Mouse (Mus musculus): Measurements from ENCODE around the gene Upk1b. TPM values are rescaled to one million over a fixed set of nuclear protein-coding genes. Genes with fewer than 3 reads are reported as not detected.
"Not testable (repeated sequence)": the region's sequence is repeated elsewhere in the genome, so short reads cannot be mapped to it uniquely, and the experiment has no call there.

Upk1b gene
- 1 to 10 TPM; 2.5 to 6.2 TPM for total RNA-seq (2021)
- long read RNA-seq, experiment 1, partial matches to known transcripts: 0 of 5 reads
- long read RNA-seq, experiment 1, other reads (novel, unspliced or antisense): 2 of 5 reads
- long read RNA-seq, experiment 2, partial matches to known transcripts: 0 of 2 reads
- long read RNA-seq, experiment 2, other reads (novel, unspliced or antisense): 2 of 2 reads

- DNase-seq: peak in 1 of 2 experiments; percentile 14
These were observed at the start of gene Upk1b for GRCm38 (mm10) chr16:38800091-38800490. Gene Upk1b (minus strand): TSS chr16:38800328.

GRCm38 (mm10) chr16:38828649-38829048 is 28.5 kb upstream of the Upk1b start, which contains the start of gene 4930435E12Rik:
Gene 4930435E12Rik (minus strand): TSS chr16:38828749.
- no peak for DNase-seq

GRCm38 (mm10) chr16:38812521-38812920 is 12.4 kb upstream of the Upk1b start:
- peak; percentile 70 to 80 for DNase-seq

- DNase-seq: no peak
These were observed 10.1 kb upstream of the Upk1b start for GRCm38 (mm10) chr16:38810196-38810595.

GRCm38 (mm10) chr16:38807796-38808195 is 7.7 kb upstream of the Upk1b start:
- not testable (repeated sequence) for DNase-seq

- no peak for DNase-seq
These were observed 1.1 kb downstream of the Upk1b start for GRCm38 (mm10) chr16:38798957-38799450.

GRCm38 (mm10) chr16:38793120-38793519 is 7.0 kb downstream of the Upk1b start:
- DNase-seq: peak in 1 of 2 experiments; percentile 13

- DNase-seq: no peak
These were observed 10.2 kb downstream of the Upk1b start for GRCm38 (mm10) chr16:38789966-38790365.

- no peak for DNase-seq
These were observed 11.1 kb downstream of the Upk1b start for GRCm38 (mm10) chr16:38789016-38789415.

- no peak for DNase-seq
These were observed 14.8 kb downstream of the Upk1b start for GRCm38 (mm10) chr16:38785301-38785700.

- no peak for DNase-seq
These were observed 17.5 kb downstream of the Upk1b start for GRCm38 (mm10) chr16:38782524-38783067.

- DNase-seq: no peak
These were observed 18.2 kb downstream of the Upk1b start for GRCm38 (mm10) chr16:38781946-38782345.

- no peak for DNase-seq
These were observed 19.1 kb downstream of the Upk1b start for GRCm38 (mm10) chr16:38780960-38781572.

GRCm38 (mm10) chr16:38776342-38776741 is 23.8 kb downstream of the Upk1b start:
- DNase-seq: no peak

GRCm38 (mm10) chr16:38774964-38775746 is 25.0 kb downstream of the Upk1b start:
- no peak for DNase-seq

GRCm38 (mm10) chr16:38772906-38773496 is 27.1 kb downstream of the Upk1b start:
- no peak for DNase-seq

GRCm38 (mm10) chr16:38771145-38771544 is 29.0 kb downstream of the Upk1b start:
- DNase-seq: no peak

GRCm38 (mm10) chr16:38769529-38769928 is 30.6 kb downstream of the Upk1b start:
- DNase-seq: no peak

- no peak for DNase-seq
These were observed 31.7 kb downstream of the Upk1b start for GRCm38 (mm10) chr16:38768386-38768785.

GRCm38 (mm10) chr16:38767761-38768160 is 32.4 kb downstream of the Upk1b start:
- no peak for DNase-seq

- no peak for DNase-seq
These were observed 33.5 kb downstream of the Upk1b start for GRCm38 (mm10) chr16:38766671-38767070.

GRCm38 (mm10) chr16:38763508-38763907 is 36.6 kb downstream of the Upk1b start:
- DNase-seq: peak; percentile 22 to 29
